Mouse (Mus musculus) megakaryocyte progenitor cell, adult 5-6 weeks (primary cell): ENCODE data around the gene Grm8. TPM values are rescaled to one million over a fixed set of nuclear protein-coding genes. Genes with fewer than 3 reads are reported as not detected.

Experiments
- ATAC-seq: replicated peaks from 2 replicates; pipeline ENCODE4 v1.8.0; 2016; ENCODE audit warnings: mild to moderate bottlenecking, moderate TSS enrichment, inconsistent platforms; ENCODE audit not compliant: poor library complexity
- total RNA-seq, 2 experiments: library from RNA; stranded (forward) in 1 of 2; stranded (reverse) in 1 of 2; fragments of 157-497, 149-512 nt in 1 of 2; fragments of 200-1000 nt in 1 of 2; gene quantifications; 2 replicates each; pipeline versions ENCODE4 v1.2.3 to v1.2.4; 2015 to 2017

The Grm8 gene
- total RNA-seq, 2 experiments from 2014 or later: not detected

DNA sequence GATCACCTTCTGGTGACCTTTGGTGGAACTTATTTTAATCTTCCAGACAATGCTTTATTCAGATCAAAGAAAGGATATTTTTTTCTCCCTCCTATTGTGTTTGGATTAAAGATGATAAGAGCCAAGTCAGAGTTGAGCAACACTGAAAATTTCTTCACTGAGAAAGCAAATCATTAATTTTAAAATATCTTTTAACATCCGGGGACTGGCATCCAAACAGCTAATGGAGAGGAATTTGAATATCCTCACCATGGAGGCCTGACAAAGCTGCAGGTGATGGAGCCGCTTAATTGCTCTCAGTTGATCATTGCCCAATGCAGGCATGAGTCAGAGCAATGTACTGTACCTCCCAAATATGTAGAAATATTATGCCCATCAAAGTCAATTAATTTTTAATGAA lies 83.0 kb downstream of the Grm8 start:
- ATAC-seq: no peak

DNA sequence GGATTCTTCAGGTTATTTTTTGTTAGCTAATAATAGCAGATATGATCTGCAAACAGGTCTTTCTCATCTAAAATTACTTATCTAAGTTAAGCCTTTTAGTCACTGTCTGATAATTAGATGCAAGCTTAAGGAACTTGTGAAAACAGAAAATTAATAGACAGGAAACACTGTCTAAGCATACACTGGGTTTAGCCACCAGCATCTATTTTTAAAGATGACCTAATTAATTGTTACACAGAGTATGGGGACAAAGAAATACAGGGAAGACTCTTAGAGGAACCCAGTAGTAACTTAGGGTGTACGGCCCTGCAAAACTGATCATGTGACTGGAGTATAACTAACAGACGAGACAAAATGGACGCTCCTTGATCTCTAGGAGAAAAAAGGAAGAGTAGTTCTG lies 92.6 kb downstream of the Grm8 start:
- no peak for ATAC-seq

DNA sequence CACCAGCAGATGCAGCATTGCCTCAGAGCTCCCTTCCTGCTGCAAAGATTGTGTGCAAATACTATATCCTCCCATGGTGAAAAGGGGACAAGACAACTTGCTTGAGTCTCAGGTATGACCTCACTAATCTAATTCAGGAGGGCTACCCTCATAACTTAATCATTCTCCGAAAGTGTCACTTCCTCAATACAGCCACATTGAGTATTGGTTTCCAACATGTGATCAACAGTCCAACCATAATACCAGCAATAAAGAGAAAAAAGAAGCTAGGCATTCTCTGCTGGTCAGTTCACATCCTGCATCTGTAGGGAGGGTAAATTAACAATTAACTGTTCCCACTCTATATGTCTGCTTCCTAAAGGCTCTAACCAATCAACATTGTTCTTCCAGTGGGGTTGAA lies 94.2 kb downstream of the Grm8 start:
- ATAC-seq: no peak

DNA sequence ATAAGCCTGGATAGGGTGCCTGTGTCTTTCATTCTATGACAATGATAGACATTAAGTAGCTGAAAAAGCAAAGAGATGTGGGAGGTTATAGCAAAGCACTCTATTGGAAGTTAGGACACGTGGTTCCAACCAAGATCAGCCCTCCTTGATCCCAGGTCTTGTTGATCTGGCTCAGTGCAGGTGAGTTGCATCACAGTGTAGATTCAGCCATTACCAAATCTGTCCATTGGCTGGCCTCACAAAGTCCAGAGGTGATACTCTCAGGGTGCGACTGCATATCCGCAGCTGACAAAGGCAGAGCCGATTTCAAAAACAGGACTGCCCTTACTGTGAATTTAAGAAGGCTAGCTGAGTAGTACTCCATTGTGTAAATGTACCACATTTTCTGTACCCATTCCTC lies 103.0 kb downstream of the Grm8 start:
- no peak for ATAC-seq

DNA sequence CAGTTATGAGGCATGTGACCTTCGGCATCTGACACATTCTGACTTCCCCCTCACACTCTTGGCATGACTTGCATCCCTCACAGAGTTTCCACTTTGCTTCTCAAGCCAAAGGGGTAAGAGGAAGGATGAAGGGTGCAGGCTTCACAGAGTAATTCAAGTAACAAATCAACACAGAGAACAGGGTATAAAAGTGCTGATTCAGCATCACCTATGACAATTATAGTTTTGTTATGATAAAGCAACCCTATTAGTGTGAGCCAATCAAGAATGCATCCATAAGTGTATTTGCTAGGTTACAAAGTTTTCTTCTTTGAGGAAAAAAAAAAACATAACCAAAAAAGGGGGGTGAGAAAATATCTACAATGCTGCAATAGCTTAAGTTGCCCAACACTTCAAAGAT lies 117.3 kb downstream of the Grm8 start:
- no peak for ATAC-seq

DNA sequence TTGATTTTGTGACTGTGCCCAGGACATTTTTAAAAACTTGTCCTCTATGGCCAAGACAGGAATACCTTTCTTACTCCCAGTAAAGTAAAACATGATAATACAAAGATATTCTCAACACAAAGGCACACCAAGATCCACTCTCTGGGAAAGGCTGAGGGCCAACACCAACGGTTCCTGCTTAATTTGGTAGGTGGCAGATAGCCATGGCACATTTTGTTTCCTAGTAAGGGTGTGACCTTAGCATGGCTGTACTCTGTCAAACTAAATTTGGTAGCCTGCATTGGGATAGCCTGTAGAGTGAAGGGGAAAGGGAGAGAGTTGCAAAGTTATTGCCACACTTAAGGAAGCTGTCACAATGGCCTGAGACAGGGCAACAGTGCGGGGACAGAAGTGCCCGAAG lies 128.0 kb downstream of the Grm8 start:
- no peak for ATAC-seq

DNA sequence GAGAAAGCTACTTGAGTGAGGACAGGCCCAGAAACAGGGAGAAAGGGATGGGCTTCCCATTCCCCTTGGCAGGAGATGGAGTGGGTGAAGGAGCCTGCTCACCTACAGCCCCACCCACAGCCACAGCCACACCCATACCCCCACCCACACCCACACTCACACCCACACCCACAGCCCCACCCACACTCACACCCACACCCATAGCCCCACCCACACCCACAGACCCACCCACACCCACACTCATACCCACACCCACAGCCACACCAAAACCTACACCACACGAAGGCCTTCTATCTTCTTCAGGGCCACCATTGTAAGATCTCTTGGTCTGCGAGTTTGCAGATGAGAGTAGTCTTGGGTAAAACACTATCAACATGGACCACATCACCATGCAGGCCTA lies 137.7 kb downstream of the Grm8 start:
- ATAC-seq: no peak

DNA sequence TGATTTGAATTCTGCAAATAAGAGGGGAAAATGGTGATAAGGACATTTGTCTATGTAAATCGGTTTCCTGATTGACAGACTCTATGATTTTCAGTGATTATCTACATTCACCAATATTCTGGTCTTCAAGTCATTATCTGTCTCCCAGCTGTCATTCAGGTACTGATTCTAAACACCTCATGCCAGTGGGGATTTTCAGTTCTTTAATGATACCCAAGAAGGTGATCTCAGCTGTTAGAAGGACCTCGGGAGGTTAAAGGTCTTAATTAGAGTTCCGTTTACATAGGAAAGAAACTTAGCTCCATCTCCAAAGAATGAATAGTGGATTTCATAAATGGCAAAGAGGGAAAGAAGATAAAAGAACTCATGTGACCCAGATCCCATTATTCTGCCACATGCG lies 143.7 kb downstream of the Grm8 start:
- ATAC-seq: no peak

DNA sequence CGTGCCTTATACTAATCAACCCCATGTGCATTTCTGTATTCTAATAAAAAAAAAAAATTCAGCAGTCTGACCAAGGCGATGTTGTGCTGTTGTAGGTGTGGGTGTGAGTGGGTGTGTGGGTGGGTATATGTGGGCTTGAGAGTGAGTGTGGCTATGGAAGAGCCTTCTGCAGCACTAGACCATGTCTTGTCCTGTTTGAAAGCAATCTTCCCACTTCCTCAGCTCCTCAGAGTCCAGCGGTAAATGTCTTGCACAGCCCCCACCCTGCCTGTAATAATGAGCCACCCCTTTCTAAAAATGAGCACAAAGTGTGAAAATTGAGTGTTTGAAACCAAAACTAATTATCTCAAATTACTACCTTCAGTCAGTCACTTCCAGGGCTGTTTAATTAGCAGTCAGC lies 152.4 kb downstream of the Grm8 start:
- no peak for ATAC-seq

DNA sequence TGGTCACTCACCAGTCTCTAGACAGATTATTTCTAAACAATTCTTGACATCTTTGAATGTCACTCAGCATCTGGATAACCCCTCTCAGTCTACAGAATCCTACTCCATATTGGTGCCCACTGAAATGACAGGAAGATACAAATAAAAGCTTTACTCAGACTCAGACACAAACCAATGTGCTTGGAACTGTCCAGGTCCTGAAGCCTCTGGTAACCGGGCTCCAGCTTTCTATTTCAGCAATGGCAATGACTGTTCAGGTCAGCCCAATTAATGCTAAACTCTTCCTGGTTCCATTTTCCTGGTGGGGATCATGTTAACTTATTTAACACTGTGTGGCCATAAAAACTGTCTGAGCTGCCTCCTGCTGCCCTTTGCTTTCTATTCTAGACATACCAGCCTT lies 153.0 kb downstream of the Grm8 start:
- ATAC-seq: no peak

DNA sequence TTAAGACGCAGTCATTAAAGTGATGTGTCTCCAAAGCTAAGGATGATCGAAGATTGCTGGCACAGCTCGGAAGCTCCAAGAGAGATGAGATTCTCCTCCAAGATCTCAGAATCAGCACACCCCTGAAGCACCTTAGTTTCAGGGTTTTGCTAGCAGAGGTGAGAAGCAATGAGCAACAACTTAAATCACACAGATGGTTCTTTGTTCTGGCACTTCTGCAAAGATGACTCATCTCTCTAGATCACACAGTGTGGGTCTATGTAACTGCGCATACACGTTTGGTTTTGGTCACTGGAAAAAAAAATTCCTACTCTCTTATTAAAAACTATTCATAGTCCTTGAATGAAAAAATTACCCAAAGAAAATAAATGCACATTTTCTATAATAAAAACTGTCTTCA lies 157.6 kb downstream of the Grm8 start:
- no peak for ATAC-seq

DNA sequence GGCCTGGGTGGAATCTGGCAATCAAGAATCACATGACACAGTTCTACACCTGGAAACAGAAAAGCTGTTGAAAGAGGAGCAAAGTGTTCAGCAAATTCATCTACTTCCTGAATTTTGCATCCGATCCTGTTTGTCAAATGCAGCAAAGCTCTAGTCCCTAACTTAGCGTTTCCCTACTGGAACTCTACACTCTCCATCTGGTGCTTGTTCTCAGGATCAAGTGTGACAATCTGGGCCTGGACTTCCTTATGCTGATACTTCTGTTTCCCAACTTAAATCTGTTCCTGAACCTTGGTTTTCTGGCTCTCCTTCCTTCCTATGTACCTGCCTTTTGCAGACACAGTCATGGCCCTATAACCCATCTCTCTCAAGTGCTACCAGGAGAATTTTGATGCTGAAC lies 166.1 kb downstream of the Grm8 start:
- ATAC-seq: no peak

DNA sequence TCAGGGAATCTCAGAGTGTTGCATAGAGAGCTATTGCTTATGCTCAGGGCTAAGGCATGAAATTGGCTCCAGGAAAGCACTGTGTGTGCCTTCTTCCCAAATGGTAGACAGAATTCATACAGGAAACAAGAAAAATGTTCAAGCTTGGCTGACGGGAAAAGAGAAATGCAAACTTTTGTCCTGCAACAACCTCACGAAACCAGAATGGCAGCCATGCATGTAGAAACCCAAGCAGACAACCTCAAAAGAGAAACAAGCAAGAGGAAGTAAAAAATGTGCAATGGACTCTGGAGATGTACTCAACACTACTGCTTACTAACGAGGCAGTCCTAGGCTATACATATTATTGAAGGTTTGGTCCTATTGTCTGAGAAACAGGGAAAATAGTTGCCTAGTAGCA lies 167.9 kb downstream of the Grm8 start:
- no peak for ATAC-seq

DNA sequence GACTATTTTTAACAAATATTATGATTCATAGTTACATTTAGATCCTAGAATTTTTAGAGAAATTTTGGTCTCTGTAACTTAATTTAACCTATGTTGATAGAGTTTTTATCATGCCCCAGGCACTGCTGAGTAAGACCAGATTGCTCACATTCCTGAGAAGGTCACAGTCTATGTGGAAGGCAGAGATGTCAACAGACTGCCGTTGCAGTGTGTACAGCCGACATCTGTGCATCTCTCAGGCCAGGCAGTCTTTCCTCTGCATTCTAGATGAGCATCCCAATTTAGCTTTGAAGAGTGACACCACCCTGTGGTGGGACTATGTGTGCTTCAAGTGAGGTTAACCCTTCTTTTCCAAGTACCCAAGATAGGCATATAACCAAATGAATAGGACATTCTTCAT lies 169.7 kb downstream of the Grm8 start:
- ATAC-seq: no peak

DNA sequence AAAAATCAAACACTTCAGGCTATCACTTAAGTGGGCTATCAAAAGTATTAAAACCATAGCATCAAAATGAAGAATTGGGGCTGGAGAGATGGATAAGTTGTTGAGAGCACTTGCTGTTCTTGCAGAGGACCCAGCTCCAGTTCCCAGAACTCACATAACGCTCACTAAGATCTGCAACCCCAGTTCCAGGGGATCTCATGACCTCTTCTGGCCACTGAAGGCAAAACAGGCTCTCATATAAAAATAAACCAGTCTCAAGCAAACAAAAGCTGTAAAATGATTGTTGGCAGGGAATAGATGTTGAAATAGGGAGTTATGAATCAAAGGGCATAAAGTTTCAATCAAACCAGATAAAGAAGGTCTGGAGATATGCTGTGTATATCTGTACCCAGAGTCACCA lies 171.1 kb downstream of the Grm8 start:
- ATAC-seq: no peak

DNA sequence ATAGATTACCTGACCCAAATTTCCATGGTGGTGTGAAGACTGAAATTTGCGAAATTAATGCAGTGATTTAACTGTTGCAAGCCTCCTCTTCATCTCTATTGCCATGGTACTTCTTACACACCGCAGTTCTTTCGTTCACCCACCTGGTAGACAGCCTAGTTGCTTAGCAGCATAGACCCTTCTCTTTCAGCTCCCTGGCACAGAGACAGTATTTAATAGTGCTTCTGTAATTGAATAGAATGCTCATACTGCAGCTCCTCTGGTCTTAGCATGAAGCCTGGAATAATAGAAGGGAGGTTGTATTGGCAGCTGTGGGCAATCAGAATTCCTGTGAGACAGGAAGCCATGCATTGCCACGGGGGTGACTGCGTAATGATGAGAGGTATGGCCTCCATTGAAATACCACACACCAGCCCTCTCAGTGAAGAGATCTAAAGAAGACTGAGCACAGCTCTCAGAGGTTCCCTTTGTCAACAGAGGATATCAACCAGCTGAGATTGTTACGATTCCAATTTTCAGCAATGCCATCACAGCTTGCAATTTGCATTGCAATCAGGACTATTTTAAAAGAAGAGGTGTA lies 178.6 kb downstream of the Grm8 start:
- ATAC-seq: no peak

DNA sequence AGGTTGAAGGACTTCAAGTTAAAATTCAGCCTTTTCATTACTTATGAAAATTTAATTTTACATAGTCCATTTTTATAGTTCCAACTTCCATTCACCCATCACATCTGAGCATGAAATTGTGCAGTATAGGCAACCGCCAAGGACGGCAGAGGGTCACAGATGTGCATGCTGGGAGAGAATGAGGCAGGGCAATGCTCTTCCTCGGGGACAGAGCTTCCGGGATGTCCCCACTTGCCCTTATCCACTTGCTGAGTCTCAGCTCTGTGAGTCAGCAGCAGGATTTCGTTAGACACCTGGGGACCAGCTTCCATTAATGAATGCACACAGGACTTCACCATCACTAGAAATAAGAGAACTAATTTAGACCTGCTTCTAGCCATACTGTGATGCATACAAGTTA lies 183.5 kb downstream of the Grm8 start:
- ATAC-seq: no peak

DNA sequence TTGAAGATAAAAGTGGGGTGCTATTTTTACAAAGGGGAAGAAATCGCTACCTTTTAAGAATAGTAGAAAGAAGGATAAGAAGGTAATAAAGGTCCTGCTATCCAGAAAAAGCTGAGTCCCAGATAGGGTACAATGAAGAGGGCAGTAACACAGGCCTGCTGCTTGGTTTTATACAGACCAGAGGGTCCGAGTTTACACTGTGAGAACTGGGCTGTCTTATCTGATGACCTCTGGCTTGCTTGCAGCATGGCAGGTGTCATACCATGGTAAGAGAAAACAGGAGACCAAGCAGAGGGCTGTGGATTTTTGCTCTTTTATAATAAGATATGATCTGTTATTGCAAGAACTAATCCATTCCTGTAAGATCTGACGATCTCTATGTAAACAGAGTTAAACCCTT lies 206.9 kb downstream of the Grm8 start:
- no peak for ATAC-seq

DNA sequence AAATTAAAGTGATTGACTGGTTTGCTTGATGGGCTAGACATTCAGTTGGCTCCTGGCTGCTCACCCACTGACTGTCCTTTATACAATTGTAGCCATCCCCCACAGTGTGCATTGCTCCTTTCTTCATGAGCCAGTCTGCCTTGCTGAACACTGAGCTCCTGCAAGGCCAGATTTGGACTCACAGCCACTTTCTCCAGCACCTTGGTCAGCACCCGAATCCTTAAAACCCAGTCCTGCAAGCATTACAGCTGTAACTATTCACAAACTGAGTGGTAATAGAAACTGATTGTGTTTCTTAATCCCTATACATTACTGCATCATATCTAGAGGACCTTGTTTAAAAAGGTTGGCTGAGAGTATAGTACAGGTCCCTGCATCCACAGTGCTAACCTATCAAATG lies 221.7 kb downstream of the Grm8 start:
- no peak for ATAC-seq

DNA sequence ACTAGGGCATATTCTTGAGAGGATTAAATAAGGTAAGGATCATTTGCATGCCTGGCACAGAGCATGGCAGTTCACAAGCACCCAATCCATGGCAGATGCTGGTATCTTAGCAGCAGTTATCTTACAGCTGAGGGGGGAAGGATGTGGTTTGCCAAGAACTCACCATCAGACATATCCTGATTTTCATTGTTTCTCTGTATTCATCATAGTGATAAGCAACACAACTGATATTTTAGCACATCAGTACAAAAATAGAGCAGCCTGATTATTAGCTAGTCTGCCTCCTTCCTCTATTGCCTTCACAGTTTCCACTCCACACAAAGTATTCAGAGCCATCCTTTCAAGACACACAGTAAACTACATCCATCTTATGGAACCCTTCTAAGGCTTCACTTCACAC lies 230.6 kb downstream of the Grm8 start:
- no peak for ATAC-seq

DNA sequence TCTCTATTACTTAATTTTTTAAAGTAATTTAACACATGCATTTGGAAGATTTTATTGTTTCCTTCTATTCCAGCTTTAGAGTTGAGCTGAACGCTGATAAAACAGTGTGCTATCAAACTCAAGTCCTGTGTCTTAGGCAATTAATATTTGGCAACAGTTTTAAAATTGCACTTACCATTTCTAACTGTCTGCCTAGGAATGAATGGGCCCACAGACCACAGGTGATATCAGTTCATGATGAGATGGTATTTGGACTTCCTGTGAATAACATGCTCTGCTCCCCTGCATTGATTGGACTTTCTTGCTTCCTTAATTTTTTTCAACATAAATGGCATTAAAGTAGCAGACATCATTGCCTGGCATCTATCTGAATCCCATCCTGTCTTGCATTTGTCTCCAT lies 232.8 kb downstream of the Grm8 start:
- no peak for ATAC-seq

DNA sequence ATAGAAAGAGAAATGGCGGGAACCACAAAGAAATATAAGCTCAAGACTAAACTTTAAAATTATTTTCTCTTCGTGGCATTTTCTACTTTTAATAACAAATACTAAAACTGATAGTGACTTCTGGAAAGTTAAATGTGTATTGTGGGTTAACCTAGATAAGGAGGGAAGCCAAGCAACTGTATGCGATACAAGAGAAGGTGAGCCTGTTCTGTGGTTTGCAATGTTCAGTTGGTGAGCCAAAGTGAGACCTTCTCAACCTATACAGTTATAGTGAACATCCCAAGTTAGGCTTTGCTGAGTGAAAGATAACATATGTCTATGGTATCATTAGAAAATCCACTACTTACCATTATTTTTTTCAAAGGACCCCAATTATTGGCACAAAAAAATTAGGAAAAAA lies 233.6 kb downstream of the Grm8 start:
- ATAC-seq: peak; percentile 55; the same call in 1 of the 2 replicates

DNA sequence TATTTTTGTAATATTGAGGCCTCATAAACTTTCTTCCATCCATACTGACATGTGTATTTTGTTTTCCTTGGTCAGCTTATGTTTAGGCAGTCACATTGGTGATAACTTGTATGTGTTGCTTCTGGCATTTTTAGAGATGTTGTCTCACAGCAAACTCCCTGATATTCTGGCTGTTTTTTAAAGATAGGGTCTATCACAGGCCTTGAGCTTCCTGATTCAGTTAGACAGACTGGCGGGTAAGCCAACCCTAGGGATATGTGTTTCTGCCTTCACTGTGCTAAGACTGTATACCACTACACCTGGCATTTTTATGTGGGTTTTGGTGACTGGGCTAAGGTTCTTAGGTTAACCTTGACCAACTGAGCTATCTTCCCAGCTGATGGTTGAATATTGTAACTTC lies 239.8 kb downstream of the Grm8 start:
- ATAC-seq: no peak

DNA sequence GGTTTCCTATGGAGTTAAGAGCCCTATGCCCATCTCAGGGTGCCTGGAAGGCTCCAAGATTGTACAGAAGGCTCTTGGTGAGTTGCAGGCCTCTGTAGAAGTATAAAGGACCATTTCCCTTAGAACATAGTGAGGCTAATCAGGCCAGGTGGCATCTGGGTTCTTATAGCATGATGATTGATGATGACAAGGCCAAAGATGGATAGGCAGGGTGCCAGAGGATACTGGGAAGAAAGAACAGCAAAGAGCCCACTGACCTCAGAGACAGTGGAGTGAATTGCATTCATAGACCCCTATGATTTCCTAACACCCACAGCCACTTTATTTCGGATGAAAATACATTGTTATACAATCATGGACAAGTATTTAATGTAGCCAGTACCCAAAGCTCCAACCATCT lies 242.1 kb downstream of the Grm8 start:
- ATAC-seq: no peak
